Mouse (Mus musculus) MEL (cell line): ENCODE measurements at regions not wholly inside any gene's neighbourhood (a gene's known extent, or its start where the extent isn't known, plus 50 kb on each side); places are given as distances from the start of the nearest gene placed in this dataset.

Experiments used
- DNase-seq: peaks from one replicate; pipeline ENCODE4 v3.0.0; 2011; ENCODE audit warnings: low read depth, low spot score
- H3K27ac ChIP-seq: 2 replicates; pipeline ENCODE4 v1.5.1; 2012; ENCODE audit warnings: low read depth, mild to moderate bottlenecking, control low read depth, low read length, moderate library complexity; ENCODE audit not compliant: control insufficient read depth
- H3K27me3 ChIP-seq, 2 experiments: fragments of 150-350 bp in 1 of 2; sonication (generic) in 1 of 2; 2 replicates each; pipeline ENCODE4 v1.6.1; 2012; ENCODE audit warnings: low read length in 2 of 2, mild to moderate bottlenecking in 2 of 2, improper control_type of control experiment in 1 of 2, moderate library complexity in 1 of 2; ENCODE audit not compliant: insufficient read depth in 2 of 2, control insufficient read depth in 1 of 2
- H3K36me3 ChIP-seq, 2 experiments: 2 replicates each; pipeline ENCODE4 v1.6.1; 2012 to 2014; ENCODE audit warnings: low read length in 2 of 2, improper control_type of control experiment in 1 of 2, inconsistent platforms in 1 of 2, mild to moderate bottlenecking in 1 of 2; ENCODE audit not compliant: insufficient read depth in 2 of 2, control insufficient read depth in 1 of 2
- H3K4me1 ChIP-seq, 2 experiments: fragments of 150-350 bp in 1 of 2; sonication (generic) in 1 of 2; 2 replicates each; pipeline ENCODE4 v1.6.1; 2012; ENCODE audit warnings: low read length in 2 of 2, improper control_type of control experiment in 1 of 2, mild to moderate bottlenecking in 1 of 2; ENCODE audit not compliant: insufficient read depth in 2 of 2, control insufficient read depth in 1 of 2
- H3K4me3 ChIP-seq, 2 experiments: fragments of 150-350 bp in 1 of 2; sonication (generic) in 1 of 2; 2 replicates each; pipeline ENCODE4 v1.5.1; 2012; ENCODE audit warnings: low read depth in 2 of 2, low read length in 2 of 2, mild to moderate bottlenecking in 2 of 2, moderate library complexity in 2 of 2, control low read depth in 1 of 2, improper control_type of control experiment in 1 of 2; ENCODE audit not compliant: control insufficient read depth in 1 of 2, insufficient read depth in 1 of 2
- H3K79me2 ChIP-seq: 2 replicates; pipeline ENCODE4 v1.6.1; 2012; ENCODE audit warnings: mild to moderate bottlenecking, low read length, moderate library complexity; ENCODE audit not compliant: control insufficient read depth, poor library complexity, insufficient read depth
- H3K9ac ChIP-seq: 2 replicates; pipeline ENCODE4 v1.6.1; 2012; ENCODE audit warnings: low read depth, mild to moderate bottlenecking, control low read depth, low read length, moderate library complexity; ENCODE audit not compliant: control insufficient read depth, poor library complexity, severe bottlenecking
- H3K9me3 ChIP-seq: fragments of 150-350 bp; sonication (generic); replicated peaks from 2 replicates; pipeline ENCODE4 v1.6.1; 2012; ENCODE audit warnings: mild to moderate bottlenecking, low read length, improper control_type of control experiment, moderate library complexity; ENCODE audit not compliant: insufficient read depth
- CHD2 ChIP-seq: IDR thresholded peaks from 2 replicates; pipeline ENCODE4 v1.6.1; 2011; ENCODE audit warnings: low read length, improper control_type of control experiment
- CTCF ChIP-seq, 3 experiments: IDR thresholded peaks in 2 of 3; conservative IDR thresholded peaks in 1 of 3; 2 replicates each; pipeline ENCODE4 v1.5.1; 2011 to 2012; ENCODE audit warnings: low read length in 3 of 3, low read depth in 2 of 3, mild to moderate bottlenecking in 2 of 3, improper control_type of control experiment in 1 of 3, inconsistent platforms in 1 of 3, mixed read lengths in 1 of 3, moderate library complexity in 1 of 3; ENCODE audit not compliant: control insufficient read depth in 1 of 3, insufficient read depth in 1 of 3, poor library complexity in 1 of 3, severe bottlenecking in 1 of 3
- ETS1 ChIP-seq: IDR thresholded peaks from 2 replicates; pipeline ENCODE4 v1.6.1; 2012; ENCODE audit warnings: low read depth, mild to moderate bottlenecking, inconsistent platforms, low read length, improper control_type of control experiment, moderate library complexity
- HCFC1 ChIP-seq: IDR thresholded peaks from 2 replicates; pipeline ENCODE4 v1.6.1; 2012; ENCODE audit warnings: low read depth, mild to moderate bottlenecking, inconsistent platforms, low read length, improper control_type of control experiment, moderate library complexity
- KAT2A ChIP-seq: conservative IDR thresholded peaks from 2 replicates; pipeline ENCODE4 v1.6.1; 2012; ENCODE audit warnings: low read depth, low read length, improper control_type of control experiment, inconsistent platforms
- MEF2A ChIP-seq: IDR thresholded peaks from 2 replicates; pipeline ENCODE4 v1.6.1; 2014; ENCODE audit warnings: low read depth, mild to moderate bottlenecking, inconsistent platforms, low read length, improper control_type of control experiment; ENCODE audit not compliant: poor library complexity, insufficient replicate concordance, severe bottlenecking; ENCODE audit errors: extremely low read depth
- MYB ChIP-seq: IDR thresholded peaks from 2 replicates; pipeline ENCODE4 v1.6.1; 2011; ENCODE audit warnings: mild to moderate bottlenecking, low read depth, low read length, improper control_type of control experiment
- NELFE ChIP-seq: IDR thresholded peaks from 2 replicates; pipeline ENCODE4 v1.6.1; 2011; ENCODE audit warnings: low read depth, low read length, improper control_type of control experiment
- NRF1 ChIP-seq: IDR thresholded peaks from 2 replicates; pipeline ENCODE4 v1.6.1; 2014; ENCODE audit warnings: low read depth, mild to moderate bottlenecking, inconsistent platforms, low read length, improper control_type of control experiment, moderate library complexity; ENCODE audit not compliant: poor library complexity, insufficient read depth, severe bottlenecking
- POLR2A ChIP-seq, 2 experiments: IDR thresholded peaks; 2 replicates each; pipeline ENCODE4 v1.6.1; 2011 to 2012; ENCODE audit warnings: low read length in 2 of 2, mild to moderate bottlenecking in 2 of 2, control low read depth in 1 of 2, improper control_type of control experiment in 1 of 2, low read depth in 1 of 2, moderate library complexity in 1 of 2; ENCODE audit not compliant: control insufficient read depth in 1 of 2, insufficient read depth in 1 of 2, poor library complexity in 1 of 2
- POLR2AphosphoS5 ChIP-seq: IDR thresholded peaks from 2 replicates; pipeline ENCODE4 v1.6.1; 2012; ENCODE audit warnings: low read depth, borderline replicate concordance, mild to moderate bottlenecking, inconsistent platforms, low read length, moderate library complexity, mixed read lengths
- TBP ChIP-seq: IDR thresholded peaks from 2 replicates; pipeline ENCODE4 v1.8.0; 2011; ENCODE audit warnings: low read depth, low read length, improper control_type of control experiment
- TCF12 ChIP-seq: IDR thresholded peaks from 2 replicates; pipeline ENCODE4 v1.6.1; 2014; ENCODE audit warnings: low read depth, mild to moderate bottlenecking, inconsistent platforms, low read length, improper control_type of control experiment, moderate library complexity
- ZC3H11A ChIP-seq: IDR thresholded peaks from 2 replicates; pipeline ENCODE4 v1.6.1; 2012; ENCODE audit warnings: low read depth, mild to moderate bottlenecking, inconsistent platforms, low read length, improper control_type of control experiment
- ZKSCAN1 ChIP-seq: IDR thresholded peaks from 2 replicates; pipeline ENCODE4 v1.6.1; 2012; ENCODE audit warnings: low read depth, mild to moderate bottlenecking, inconsistent platforms, low read length, improper control_type of control experiment, moderate library complexity
- ZMIZ1 ChIP-seq: IDR thresholded peaks from 2 replicates; pipeline ENCODE4 v1.6.1; 2012; ENCODE audit warnings: low read depth, mild to moderate bottlenecking, inconsistent platforms, low read length, improper control_type of control experiment, moderate library complexity

DNA sequence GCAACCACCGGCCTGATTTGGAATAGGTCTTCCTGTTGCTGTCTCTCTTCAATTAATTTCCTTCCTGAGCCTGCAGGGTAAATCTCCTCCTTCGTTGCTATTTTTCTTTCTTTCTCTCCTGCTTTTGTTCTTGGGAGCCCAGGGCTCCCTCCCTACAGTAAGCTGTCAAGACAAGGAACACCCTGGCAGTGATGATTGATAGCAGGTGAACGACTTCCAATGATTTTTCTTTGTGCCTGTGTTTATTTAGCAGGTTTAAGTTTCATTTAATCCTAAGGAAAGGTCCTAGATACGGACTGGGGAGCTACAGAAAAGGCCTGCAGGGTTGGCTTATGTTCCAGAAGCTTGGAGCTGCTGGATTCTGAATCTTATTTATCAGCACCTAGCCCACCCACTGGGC lies 105.5 kb downstream of the Foxa2 start:
- H3K79me2 ChIP-seq: no peaks in the 10 kb centered on the region
- H3K4me3 ChIP-seq: no peak overlapping the region
- H3K36me3 ChIP-seq: no peaks in the 10 kb centered on the region
- no peaks in the 10 kb centered on the region for H3K4me1 ChIP-seq
- H3K9me3 ChIP-seq: no peaks in the 10 kb centered on the region
- no peak overlapping the region for H3K9ac ChIP-seq
- no peak overlapping the region for H3K27ac ChIP-seq
- no peak for TF ChIP-seq NRF1
- no peak for TF ChIP-seq TBP
- TF ChIP-seq ZC3H11A: no peak
- no peak for TF ChIP-seq ETS1
- no peak for TF ChIP-seq POLR2AphosphoS5
- TF ChIP-seq MEF2A: no peak
- TF ChIP-seq NELFE: no peak
- TF ChIP-seq POLR2A (IDR thresholded peaks at IDR 0.05; ENCODE audit: control insufficient read depth in 1 of 2, insufficient read depth in 1 of 2, low read depth in 1 of 2, low read length in 2 of 2, poor library complexity in 1 of 2): no peak
- TF ChIP-seq HCFC1: no peak
- TF ChIP-seq ZMIZ1: no peak
- TF ChIP-seq CTCF (IDR thresholded peaks at IDR 0.05 in 2 of 3, conservative IDR thresholded peaks at IDR 0.05 in 1 of 3; ENCODE audit: control insufficient read depth in 1 of 3, insufficient read depth in 1 of 3, low read depth in 2 of 3, low read length in 3 of 3, poor library complexity in 1 of 3, severe bottlenecking in 1 of 3): no peak
- no peak for TF ChIP-seq CHD2
- TF ChIP-seq TCF12: no peak
- H3K27me3 ChIP-seq: no peaks in the 10 kb centered on the region
- DNase-seq: no peak

DNA sequence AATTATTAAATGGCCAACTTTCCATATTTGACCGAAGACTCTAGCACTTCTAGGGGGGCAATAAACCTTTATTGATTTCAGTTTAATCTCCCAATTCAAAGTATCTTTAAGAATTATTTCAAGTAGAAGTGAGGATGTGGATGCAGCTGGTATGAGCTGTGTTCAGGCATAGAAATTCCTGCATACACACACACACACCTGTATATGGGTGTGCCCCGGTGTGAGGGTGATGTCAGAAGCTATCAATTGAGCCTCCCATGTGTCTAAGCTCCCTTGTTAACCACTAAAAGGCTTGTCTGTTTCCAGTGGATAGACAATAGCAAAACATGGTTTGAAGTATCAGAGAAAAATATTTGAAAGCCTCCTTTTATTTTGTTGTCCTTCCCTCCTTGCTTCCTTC lies 114.3 kb downstream of the Foxa2 start:
- no peaks in the 10 kb centered on the region for H3K79me2 ChIP-seq

DNA sequence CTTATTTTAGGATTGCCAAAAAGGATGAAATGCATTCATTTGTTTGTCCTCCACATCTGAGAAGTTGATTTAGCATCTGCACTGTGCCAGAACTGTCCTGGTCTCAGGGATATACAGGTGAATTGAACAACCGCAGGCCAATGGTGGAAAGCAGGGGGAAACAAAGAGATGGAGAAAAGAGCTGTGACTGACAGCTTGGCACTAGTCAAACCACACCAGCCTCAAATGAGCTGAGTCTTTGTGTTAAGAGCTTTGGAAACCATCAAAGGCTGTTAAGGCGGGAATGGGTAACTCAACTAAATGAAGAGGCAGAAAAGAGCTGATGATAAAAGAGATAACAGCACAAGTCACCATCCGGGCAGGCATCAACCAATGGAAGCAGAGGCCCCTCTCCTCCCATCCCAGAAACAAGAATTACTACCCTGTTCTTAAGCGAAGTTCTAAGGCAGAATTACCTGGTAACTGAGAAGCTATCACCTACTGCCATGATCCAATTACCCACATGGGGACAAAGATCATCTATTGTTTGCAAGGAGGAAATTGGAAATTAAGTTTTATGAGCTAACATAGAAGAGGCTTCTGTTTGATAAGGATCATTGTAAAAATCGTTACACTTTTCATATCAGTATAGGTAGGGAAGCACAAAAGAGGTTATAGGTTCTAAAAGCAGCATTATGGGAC lies 117.6 kb downstream of the Foxa2 start:
- no peak overlapping the region for H3K27ac ChIP-seq
- no peak overlapping the region for H3K4me3 ChIP-seq
- H3K9ac ChIP-seq: no peak overlapping the region

More for the DNA sequence above, 114.3 kb downstream of the Foxa2 start:
- Histone ChIP-seq H3K9me3 (no peaks in the 10 kb centered on the region), H3K27ac (no peak overlapping the region), H3K27me3 (no peaks in the 10 kb centered on the region), H3K4me3 (no peak overlapping the region), H3K9ac (no peak overlapping the region), H3K36me3 (no peaks in the 10 kb centered on the region), H3K4me1 (no peaks in the 10 kb centered on the region)
- DNase-seq: no peak
- TF ChIP-seq MYB: no peak

More for the DNA sequence above, 117.6 kb downstream of the Foxa2 start:
- TF ChIP-seq HCFC1 (no peak), NELFE (no peak), NRF1 (no peak), KAT2A (no peak), ZKSCAN1 (no peak), TCF12 (no peak)
- Histone ChIP-seq H3K79me2 (no peaks in the 10 kb centered on the region), H3K27me3 (no peaks in the 10 kb centered on the region), H3K36me3 (no peaks in the 10 kb centered on the region), H3K4me1 (no peaks in the 10 kb centered on the region), H3K9me3 (no peaks in the 10 kb centered on the region)
- no peak for DNase-seq
